Mouse (Mus musculus): ENCODE results near the gene Ttll11.

- no peak for TF ChIP-seq CTCF (IDR thresholded peaks at IDR 0.05; ENCODE audit: low read depth)
- TF ChIP-seq EP300 (IDR thresholded peaks at IDR 0.05; ENCODE audit: low read depth), result no peak
Observed at GRCm38 (mm10) chr2:35702608-35703007, 277.1 kb downstream of the Ttll11 start.
